ENCODE assay signal across 12 mouse cellular contexts in genomic region chr12:100315119-100315885, GRCm38 (mm10).
DNase-seq lines count a peak whose midpoint lies in the region; ATAC-seq lines count a peak whose summit lies in the region.
"Had no signal": no experiment of that assay in that cellular context is flagged by ENCODE, and none has a peak within 500 bp of the region (broad histone marks: within the 10 kb centered on the region; RNA-seq: fewer than 3 reads in every experiment).

No protein-coding gene starts in this region.

- no peak for DNase-seq in hindbrain, embryonic 10.5 days (ENCODE audit: low spot score)
- no peak for DNase-seq in hindbrain, embryonic 11.5 days (ENCODE audit: low spot score)
- DNase-seq in MN1 (ENCODE audit: low spot score), result peak; percentile 86
- DNase-seq in cerebellum, adult 9-11 months, result peak; percentile 79
- DNase-seq in hindbrain, embryonic 14.5 days (ENCODE audit: low spot score), result peak; percentile 48
- DNase-seq in embryo, embryonic 10 days (ENCODE audit: low spot score), result no peak
- DNase-seq in ovary, postnatal 14 days (ENCODE audit: low spot score), result no peak
- no peak for DNase-seq in heart, adult 8-10 months (ENCODE audit: low spot score)
- DNase-seq: gastrocnemius, postnatal 36 days; lung, adult 18-20 months had no signal

- no peak overlapping the region for H3K9ac ChIP-seq in hindbrain, embryonic 11.5 days (ENCODE audit: low read depth, low read length)
- no peak overlapping the region for H3K9ac ChIP-seq in hindbrain, embryonic 14.5 days

- WGBS in hindbrain, embryonic 10.5 days, result 71% methylated on average over 8 of the region's 8 CpGs
- 68% methylated on average over 8 of the region's 8 CpGs for WGBS in hindbrain, embryonic 11.5 days
- 43% methylated on average over 8 of the region's 8 CpGs for WGBS in hindbrain, embryonic 14.5 days

- H3K27me3 ChIP-seq in hindbrain, embryonic 10.5 days (ENCODE audit: insufficient read depth, poor library complexity, severe bottlenecking), result no peaks in the 10 kb centered on the region
- no peaks in the 10 kb centered on the region for H3K27me3 ChIP-seq in hindbrain, embryonic 11.5 days (ENCODE audit: control insufficient read depth, insufficient read depth, low read length)
- no peaks in the 10 kb centered on the region for H3K27me3 ChIP-seq in hindbrain, embryonic 14.5 days (ENCODE audit: control insufficient read depth, insufficient read depth, low read length)

- peaks cover 10% of the 10 kb centered on the region; the same call in 1 of the 2 replicates for H3K36me3 ChIP-seq in hindbrain, embryonic 10.5 days
- H3K36me3 ChIP-seq in hindbrain, embryonic 11.5 days (ENCODE audit: control insufficient read depth, insufficient read depth, low read length), result no peaks in the 10 kb centered on the region
- H3K36me3 ChIP-seq in hindbrain, embryonic 14.5 days (replicated peaks; ENCODE audit: control insufficient read depth, insufficient read depth), result peaks cover 16% of the 10 kb centered on the region

- peak overlapping the region; percentile 68; the same call in 1 of the 2 replicates for H3K27ac ChIP-seq in hindbrain, embryonic 10.5 days
- H3K27ac ChIP-seq in hindbrain, embryonic 11.5 days (ENCODE audit: low read depth, low read length), result no peak overlapping the region
- H3K27ac ChIP-seq in hindbrain, embryonic 14.5 days, result peak overlapping the region; percentile 76
- H3K27ac ChIP-seq: kidney, postnatal 0 days had no signal

- ATAC-seq in hindbrain, embryonic 11.5 days (ENCODE audit: low FRiP score), result no peak
- ATAC-seq in hindbrain, embryonic 14.5 days (ENCODE audit: low FRiP score), result peak; percentile 62
- ATAC-seq: CD4-positive, CD25-positive, alpha-beta regulatory T cell, adult 4 months had no signal

- H3K9me3 ChIP-seq in hindbrain, embryonic 10.5 days, result no peaks in the 10 kb centered on the region
- H3K9me3 ChIP-seq in hindbrain, embryonic 11.5 days (ENCODE audit: control insufficient read depth, low read length), result no peaks in the 10 kb centered on the region
- H3K9me3 ChIP-seq in hindbrain, embryonic 14.5 days (ENCODE audit: control insufficient read depth, low read length), result no peaks in the 10 kb centered on the region

- peaks cover 56% of the 10 kb centered on the region for H3K4me1 ChIP-seq in hindbrain, embryonic 10.5 days (replicated peaks)
- H3K4me1 ChIP-seq in hindbrain, embryonic 11.5 days (replicated peaks; ENCODE audit: control insufficient read depth, insufficient read depth, low read length), result peaks cover 18% of the 10 kb centered on the region
- H3K4me1 ChIP-seq in hindbrain, embryonic 14.5 days (replicated peaks; ENCODE audit: control insufficient read depth, insufficient read depth, low read length), result peaks cover 52% of the 10 kb centered on the region

- no peak overlapping the region for H3K4me2 ChIP-seq in hindbrain, embryonic 11.5 days (replicated peaks; ENCODE audit: low read depth, low read length)
- H3K4me2 ChIP-seq in hindbrain, embryonic 14.5 days (replicated peaks), result no peak overlapping the region

- no peak overlapping the region for H3K4me3 ChIP-seq in hindbrain, embryonic 10.5 days
- H3K4me3 ChIP-seq in hindbrain, embryonic 11.5 days (ENCODE audit: low read depth, low read length), result no peak overlapping the region
- no peak overlapping the region for H3K4me3 ChIP-seq in hindbrain, embryonic 14.5 days (replicated peaks; ENCODE audit: low read length)

Comparison
In these comparisons a context has a peak if more than half of its experiments do, and no peak if none do; other contexts are left out.
1. DNase-seq: peak in MN1 (single experiment), cerebellum, adult 9-11 months (single experiment) and hindbrain, embryonic 14.5 days (single experiment); none in hindbrain, embryonic 10.5 days (single experiment), hindbrain, embryonic 11.5 days (single experiment), embryo, embryonic 10 days (single experiment), ovary, postnatal 14 days (single experiment) and heart, adult 8-10 months (single experiment).